Mouse (Mus musculus) heart, postnatal 0 days (tissue): ENCODE measurements around the gene Adamtsl2. TPM values are rescaled to one million over a fixed set of nuclear protein-coding genes. Genes with fewer than 3 reads are reported as not detected.

ENCODE experiments used
- ATAC-seq: fragments of 200-750 bp; cut with Nextera tagmentation; 2 replicates; pipeline ENCODE4 v1.8.0; 2017; ENCODE audit warnings: low read depth, moderate number of reproducible peaks, moderate library complexity; ENCODE audit not compliant: insufficient read depth
- DNase-seq: peaks from one replicate; pipeline ENCODE4 v3.0.0-alpha.2; 2016; ENCODE audit warnings: low spot score
- H3K27ac ChIP-seq: fragments of 300-500 bp; sonication (generic); 2 replicates; pipeline ENCODE4 v1.5.1; 2014; ENCODE audit warnings: low read depth, mild to moderate bottlenecking
- H3K27me3 ChIP-seq: fragments of 300-500 bp; sonication (generic); 2 replicates; pipeline ENCODE4 v1.6.1; 2014; ENCODE audit warnings: low read length, mixed read lengths; ENCODE audit not compliant: control insufficient read depth, insufficient read depth
- H3K36me3 ChIP-seq: fragments of 300-500 bp; sonication (generic); replicated peaks from 2 replicates; pipeline ENCODE4 v1.6.1; 2014; ENCODE audit warnings: low read length, mixed read lengths; ENCODE audit not compliant: control insufficient read depth, insufficient read depth
- H3K4me1 ChIP-seq: fragments of 300-500 bp; sonication (generic); 2 replicates; pipeline ENCODE4 v1.6.1; 2014; ENCODE audit warnings: antibody characterized with exemption; ENCODE audit not compliant: control insufficient read depth, insufficient read depth
- H3K4me2 ChIP-seq: fragments of 300-500 bp; sonication (generic); 2 replicates; pipeline ENCODE4 v1.6.1; 2014; ENCODE audit warnings: low read depth, mild to moderate bottlenecking, low read length, moderate library complexity
- H3K4me3 ChIP-seq: fragments of 300-500 bp; sonication (generic); 2 replicates; pipeline ENCODE4 v1.5.1; 2014; ENCODE audit warnings: low read depth, low read length
- H3K9ac ChIP-seq: fragments of 300-500 bp; sonication (generic); replicated peaks from 2 replicates; pipeline ENCODE4 v1.6.1; 2014; ENCODE audit warnings: low read depth, low read length, mixed read lengths
- H3K9me3 ChIP-seq: fragments of 300-500 bp; sonication (generic); replicated peaks from 2 replicates; pipeline ENCODE4 v1.6.1; 2016; ENCODE audit warnings: low read length; ENCODE audit not compliant: control insufficient read depth
- CTCF ChIP-seq: IDR thresholded peaks from 2 replicates; pipeline ENCODE4 v1.5.1; 2016; ENCODE audit warnings: antibody characterized with exemption, control low read depth, low read depth
- EP300 ChIP-seq: IDR thresholded peaks from 2 replicates; pipeline ENCODE4 v1.6.1; 2016; ENCODE audit warnings: antibody characterized with exemption, low read depth
- WGBS: fragments of 180-500 bp; shearing (Covaris S2); extraction: QIAGEN DNeasy Blood & Tissue Kit; methylation state at CpG from one replicate; pipeline ENCODE4 v1.1.7; 2014; 5-methylcytosine and 5-hydroxymethylcytosine counted together
- polyA plus RNA-seq: library from polyadenylated mRNA; unstranded; fragments of >200 nt; fragmentation: Nextera tagmentation; extraction: Ambion mirVana; gene quantifications from 2 replicates; pipeline ENCODE4 v1.2.1, GENCODE M21; 2015
- total RNA-seq: library from RNA; depleted of rRNA; stranded (reverse); fragments of >200 nt; gene quantifications from 2 replicates; pipeline ENCODE4 v1.2.3, GENCODE M21; 2014; ENCODE audit warnings: low replicate concordance; rRNA removed

Adamtsl2 gene
- 17.7 and 21.9 TPM in 2 replicates for total RNA-seq
- polyA plus RNA-seq: 7.2 and 7.7 TPM in 2 replicates

DNA sequence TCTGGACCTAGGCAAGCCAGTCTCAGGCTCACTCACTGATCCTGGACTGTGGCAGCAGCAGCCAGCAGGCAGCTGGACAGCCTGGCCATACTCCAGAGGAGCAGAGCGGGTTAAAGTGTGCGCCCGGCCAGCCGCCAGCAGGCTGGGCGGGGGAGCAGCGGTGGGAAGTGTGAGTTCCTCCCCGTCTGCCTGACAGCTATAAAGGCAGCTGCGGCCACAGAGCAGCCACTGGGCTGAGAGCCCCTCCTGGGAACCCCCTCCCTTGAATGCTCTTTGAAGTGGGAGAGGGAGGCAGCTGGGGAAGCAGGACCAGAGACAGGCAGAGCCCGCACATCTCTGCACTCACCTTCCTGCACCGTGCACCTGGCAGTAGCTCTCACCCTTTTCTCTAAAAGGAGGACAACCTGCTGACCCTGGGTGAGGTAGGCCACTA is at the start of gene Adamtsl2:
Gene Adamtsl2, plus strand, starts transcription at position 228 of the 433 bp plus-strand sequence.
- DNase-seq (peak; percentile 89), ATAC-seq (peak; percentile 81)
- Histone ChIP-seq H3K27ac (peak within 1 kb of the TSS; percentile 58), H3K9me3 (no peaks in the 10 kb centered on the region), H3K4me1 (peaks cover 38% of the 10 kb centered on the region), H3K4me2 (peak within 1 kb of the TSS; percentile 52), H3K27me3 (no peaks in the 10 kb centered on the region), H3K36me3 (no peaks in the 10 kb centered on the region), H3K9ac (peak within 1 kb of the TSS; percentile 29; the same call in 1 of the 2 replicates), H3K4me3 (peak within 1 kb of the TSS; percentile 21)
- no peak for TF ChIP-seq EP300
- no peak for TF ChIP-seq CTCF
- WGBS: 0% methylated on average over 10 of the region's 10 CpGs

- Histone ChIP-seq H3K4me1 (no peaks in the 10 kb centered on the region), H3K4me2 (no peak overlapping the region), H3K9me3 (no peaks in the 10 kb centered on the region), H3K36me3 (no peaks in the 10 kb centered on the region), H3K9ac (no peak overlapping the region), H3K27me3 (peaks cover 2% of the 10 kb centered on the region), H3K4me3 (no peak overlapping the region), H3K27ac (no peak overlapping the region)
- ATAC-seq: no peak
- DNase-seq: no peak
- TF ChIP-seq CTCF (no peak), EP300 (no peak)
- 66% methylated on average over 2 of the region's 2 CpGs for WGBS
Measured at GRCm38 (mm10) chr2:27032361-27032760, 46.8 kb upstream of the Adamtsl2 start.

GRCm38 (mm10) chr2:27036003-27036402 is 43.2 kb upstream of the Adamtsl2 start:
- Histone ChIP-seq H3K4me2 (no peak overlapping the region), H3K9ac (no peak overlapping the region), H3K4me3 (no peak overlapping the region), H3K4me1 (no peaks in the 10 kb centered on the region), H3K27me3 (no peaks in the 10 kb centered on the region), H3K9me3 (no peaks in the 10 kb centered on the region), H3K36me3 (no peaks in the 10 kb centered on the region), H3K27ac (no peak overlapping the region)
- WGBS: 48% methylated on average over 3 of the region's 3 CpGs
- TF ChIP-seq CTCF: no peak
- no peak for TF ChIP-seq EP300
- ATAC-seq: no peak
- DNase-seq: no peak

DNA sequence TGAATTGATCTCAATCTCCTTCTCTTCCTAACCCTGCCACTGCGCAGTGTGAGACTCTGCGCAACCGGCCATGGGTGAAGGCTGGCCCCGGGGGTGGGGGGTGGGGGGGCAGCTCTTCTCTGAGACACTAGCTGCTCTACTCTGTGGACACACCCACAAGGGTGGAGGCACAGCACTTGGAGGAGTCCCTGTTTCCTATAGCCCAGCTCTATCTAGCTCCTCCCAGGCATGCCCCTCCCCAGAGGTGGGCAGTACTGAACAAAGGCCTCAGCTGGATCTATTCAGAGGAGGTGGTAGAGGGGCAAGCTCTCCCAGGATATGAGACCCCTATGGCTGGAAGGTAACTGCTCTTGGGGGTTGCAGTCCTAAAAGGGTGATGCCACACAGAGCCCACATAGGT is 42.2 kb upstream of the Adamtsl2 start:
- no peak for DNase-seq
- 70% methylated on average over 4 of the region's 4 CpGs for WGBS
- no peak for ATAC-seq

GRCm38 (mm10) chr2:27038596-27038995 is 40.6 kb upstream of the Adamtsl2 start:
- Histone ChIP-seq H3K4me1 (no peaks in the 10 kb centered on the region), H3K36me3 (no peaks in the 10 kb centered on the region), H3K9ac (no peak overlapping the region), H3K4me3 (no peak overlapping the region), H3K27me3 (no peaks in the 10 kb centered on the region), H3K27ac (no peak overlapping the region), H3K4me2 (no peak overlapping the region), H3K9me3 (no peaks in the 10 kb centered on the region)
- 0% methylated on average over 3 of the region's 3 CpGs for WGBS
- ATAC-seq (no peak), DNase-seq (no peak)
- TF ChIP-seq CTCF (peak; percentile 97), EP300 (no peak)

More for the DNA sequence above, 42.2 kb upstream of the Adamtsl2 start:
- H3K4me3 ChIP-seq: no peak overlapping the region
- no peaks in the 10 kb centered on the region for H3K4me1 ChIP-seq
- H3K27ac ChIP-seq: no peak overlapping the region
- no peaks in the 10 kb centered on the region for H3K27me3 ChIP-seq
- no peaks in the 10 kb centered on the region for H3K36me3 ChIP-seq
- TF ChIP-seq EP300 (no peak), CTCF (no peak)
- no peak overlapping the region for H3K4me2 ChIP-seq
- no peaks in the 10 kb centered on the region for H3K9me3 ChIP-seq
- H3K9ac ChIP-seq: no peak overlapping the region

DNA sequence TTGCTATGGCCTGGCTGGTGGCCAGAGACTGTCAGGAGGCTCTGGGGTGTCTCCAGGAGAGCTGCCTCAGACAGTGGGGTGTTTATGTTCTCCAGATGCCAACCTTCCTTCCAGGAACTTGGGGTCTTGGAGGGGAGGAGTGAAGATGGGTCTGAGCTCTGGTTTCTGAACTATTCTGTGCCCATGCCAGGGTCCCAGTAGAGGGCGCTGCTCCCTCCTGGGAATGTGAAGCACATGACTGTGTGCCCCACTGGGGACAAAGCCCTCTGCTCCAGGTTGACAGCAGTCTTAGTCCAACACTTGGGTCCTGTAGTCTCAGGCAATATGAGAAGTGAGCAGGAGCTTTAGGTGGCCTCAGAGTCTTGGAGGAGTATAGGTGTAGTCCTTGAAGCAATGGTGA is 39.9 kb upstream of the Adamtsl2 start:
- Histone ChIP-seq H3K36me3 (no peaks in the 10 kb centered on the region), H3K4me3 (no peak overlapping the region), H3K27me3 (no peaks in the 10 kb centered on the region), H3K9me3 (no peaks in the 10 kb centered on the region), H3K9ac (no peak overlapping the region), H3K4me1 (no peaks in the 10 kb centered on the region), H3K27ac (no peak overlapping the region), H3K4me2 (no peak overlapping the region)
- TF ChIP-seq CTCF (peak; percentile 30), EP300 (no peak)
- DNase-seq: no peak
- no peak for ATAC-seq
- WGBS: 0% methylated on average over 1 of the region's 1 CpGs
